Mouse (Mus musculus): ENCODE results near the gene Svbp.

GRCm38 (mm10) chr4:119167663-119168062 is 27.4 kb upstream of the Svbp start:
- TF ChIP-seq CTCF (IDR thresholded peaks at IDR 0.05; ENCODE audit: insufficient read depth, low read depth, low read length) (no peak), POLR2A (IDR thresholded peaks at IDR 0.05; ENCODE audit: insufficient read depth, low read depth, low read length) (no peak)

All from olfactory bulb, adult 2 months (tissue).